Mouse (Mus musculus) cortical plate, adult 2 months (tissue): ENCODE results near the gene Cd52. TPM values are rescaled to one million over a fixed set of nuclear protein-coding genes. Genes with fewer than 3 reads are reported as not detected.

Experiments
- H3K27ac ChIP-seq: fragments of 200-500 bp; 2 replicates; pipeline ENCODE4 v1.5.1; 2012; ENCODE audit warnings: low read length, control low read depth, inconsistent platforms; ENCODE audit not compliant: insufficient read depth
- H3K4me1 ChIP-seq: fragments of 200-500 bp; 2 replicates; pipeline ENCODE4 v1.6.1; 2011; ENCODE audit warnings: low read length; ENCODE audit not compliant: control insufficient read depth, insufficient read depth
- H3K4me3 ChIP-seq: fragments of 200-500 bp; 2 replicates; pipeline ENCODE4 v1.5.1; 2011; ENCODE audit warnings: mild to moderate bottlenecking, low read length, control low read depth; ENCODE audit not compliant: insufficient read depth
- CTCF ChIP-seq: fragments of 200-500 bp; IDR thresholded peaks from 2 replicates; pipeline ENCODE4 v1.5.1; 2011; ENCODE audit warnings: mild to moderate bottlenecking, control low read depth, low read length; ENCODE audit not compliant: insufficient read depth; ENCODE audit errors: extremely low read depth
- POLR2A ChIP-seq: fragments of 200-500 bp; IDR thresholded peaks from 2 replicates; pipeline ENCODE4 v1.6.1; 2011; ENCODE audit warnings: mild to moderate bottlenecking, low read length, control low read depth; ENCODE audit not compliant: insufficient read depth; ENCODE audit errors: extremely low read depth
- polyA plus RNA-seq: library from polyadenylated mRNA; depleted of rRNA; stranded (reverse); fragments of >200 nt; gene quantifications from 2 replicates; pipeline ENCODE4 v1.2.3, GENCODE M21; 2012

Cd52 gene
- polyA plus RNA-seq, 1 experiment: 5.5 TPM

GRCm38 (mm10) chr4:134078694-134079093 is 16.2 kb downstream of the Cd52 start:
- Histone ChIP-seq H3K4me1 (no peaks in the 10 kb centered on the region), H3K4me3 (no peak overlapping the region), H3K27ac (no peak overlapping the region)
- TF ChIP-seq POLR2A (no peak), CTCF (peak; percentile 44)

GRCm38 (mm10) chr4:134068793-134069580 is 25.9 kb downstream of the Cd52 start:
- no peak for TF ChIP-seq POLR2A
- no peak for TF ChIP-seq CTCF
- no peaks in the 10 kb centered on the region for H3K4me1 ChIP-seq
- H3K4me3 ChIP-seq: no peak overlapping the region
- no peak overlapping the region for H3K27ac ChIP-seq

GRCm38 (mm10) chr4:134067833-134068544 is 26.9 kb downstream of the Cd52 start:
- Histone ChIP-seq H3K4me3 (no peak overlapping the region), H3K27ac (no peak overlapping the region), H3K4me1 (no peaks in the 10 kb centered on the region)
- no peak for TF ChIP-seq CTCF
- TF ChIP-seq POLR2A: no peak

- H3K4me3 ChIP-seq: no peak overlapping the region
- H3K4me1 ChIP-seq: no peaks in the 10 kb centered on the region
- H3K27ac ChIP-seq: no peak overlapping the region
- TF ChIP-seq CTCF (no peak), POLR2A (no peak)
Observed at GRCm38 (mm10) chr4:134067383-134067782, 27.5 kb downstream of the Cd52 start.

GRCm38 (mm10) chr4:134065431-134066004 is 29.4 kb downstream of the Cd52 start:
- Histone ChIP-seq H3K4me1 (no peaks in the 10 kb centered on the region), H3K4me3 (no peak overlapping the region), H3K27ac (no peak overlapping the region)
- TF ChIP-seq CTCF (no peak), POLR2A (no peak)

GRCm38 (mm10) chr4:134062561-134062960 is 32.3 kb downstream of the Cd52 start:
- H3K4me1 ChIP-seq: no peaks in the 10 kb centered on the region
- TF ChIP-seq CTCF (no peak), POLR2A (no peak)

GRCm38 (mm10) chr4:134061944-134062446 is 32.9 kb downstream of the Cd52 start:
- H3K27ac ChIP-seq: no peak overlapping the region
- no peaks in the 10 kb centered on the region for H3K4me1 ChIP-seq
- no peak overlapping the region for H3K4me3 ChIP-seq
- no peak for TF ChIP-seq CTCF
- TF ChIP-seq POLR2A: no peak

More at GRCm38 (mm10) chr4:134062561-134062960, 32.3 kb downstream of the Cd52 start:
- H3K27ac ChIP-seq: no peak overlapping the region
- H3K4me3 ChIP-seq: no peak overlapping the region

GRCm38 (mm10) chr4:134061166-134061830 is 33.6 kb downstream of the Cd52 start:
- Histone ChIP-seq H3K27ac (no peak overlapping the region), H3K4me1 (no peaks in the 10 kb centered on the region), H3K4me3 (no peak overlapping the region)
- TF ChIP-seq POLR2A (no peak), CTCF (no peak)
